Mouse (Mus musculus): ENCODE measurements around the gene Dpp4. TPM values are rescaled to one million over a fixed set of nuclear protein-coding genes. Genes with fewer than 3 reads are reported as not detected.

Dpp4 gene
- polyA plus RNA-seq, 1 experiment: 23.5 TPM

GRCm38 (mm10) chr2:62425941-62426340 lies 13.9 kb upstream of the Dpp4 start:
- no peak overlapping the region for H3K27ac ChIP-seq (ENCODE audit: control insufficient read depth, insufficient read depth, low read length)
- no peaks in the 10 kb centered on the region for H3K4me1 ChIP-seq (replicated peaks; ENCODE audit: control insufficient read depth, insufficient read depth, low read length)
- no peak overlapping the region for H3K4me3 ChIP-seq (ENCODE audit: control insufficient read depth, insufficient read depth, low read length)
- no peak for DNase-seq
- 89% methylated on average over 3 of the region's 3 CpGs for WGBS
- no peak for TF ChIP-seq POLR2A (IDR thresholded peaks at IDR 0.05; ENCODE audit: control insufficient read depth, extremely low read depth, insufficient read depth, low read length, poor library complexity)
- TF ChIP-seq CTCF (IDR thresholded peaks at IDR 0.05; ENCODE audit: borderline replicate concordance, control insufficient read depth, extremely low read depth, insufficient read depth, low read length, poor library complexity): no peak
- no peaks in the 10 kb centered on the region for H3K27me3 ChIP-seq (ENCODE audit: control insufficient read depth, insufficient read depth, low read length)
- no peaks in the 10 kb centered on the region for H3K36me3 ChIP-seq (ENCODE audit: control insufficient read depth, insufficient read depth, low read length)

GRCm38 (mm10) chr2:62423343-62423776 lies 11.3 kb upstream of the Dpp4 start:
- TF ChIP-seq POLR2A (IDR thresholded peaks at IDR 0.05; ENCODE audit: control insufficient read depth, extremely low read depth, insufficient read depth, low read length, poor library complexity) (no peak), CTCF (IDR thresholded peaks at IDR 0.05; ENCODE audit: borderline replicate concordance, control insufficient read depth, extremely low read depth, insufficient read depth, low read length, poor library complexity) (no peak)
- H3K27me3 ChIP-seq (ENCODE audit: control insufficient read depth, insufficient read depth, low read length): no peaks in the 10 kb centered on the region
- H3K27ac ChIP-seq (ENCODE audit: control insufficient read depth, insufficient read depth, low read length): no peak overlapping the region
- no peaks in the 10 kb centered on the region for H3K36me3 ChIP-seq (ENCODE audit: control insufficient read depth, insufficient read depth, low read length)
- DNase-seq: no peak
- H3K4me3 ChIP-seq (ENCODE audit: control insufficient read depth, insufficient read depth, low read length): no peak overlapping the region
- no peaks in the 10 kb centered on the region for H3K4me1 ChIP-seq (replicated peaks; ENCODE audit: control insufficient read depth, insufficient read depth, low read length)
- WGBS: 90% methylated on average over 4 of the region's 4 CpGs

- WGBS: 88% methylated on average over 6 of the region's 6 CpGs
- Histone ChIP-seq H3K4me3 (ENCODE audit: control insufficient read depth, insufficient read depth, low read length) (no peak overlapping the region), H3K36me3 (ENCODE audit: control insufficient read depth, insufficient read depth, low read length) (no peaks in the 10 kb centered on the region), H3K27me3 (ENCODE audit: control insufficient read depth, insufficient read depth, low read length) (no peaks in the 10 kb centered on the region), H3K4me1 (replicated peaks; ENCODE audit: control insufficient read depth, insufficient read depth, low read length) (no peaks in the 10 kb centered on the region), H3K27ac (ENCODE audit: control insufficient read depth, insufficient read depth, low read length) (no peak overlapping the region)
- DNase-seq: no peak
- TF ChIP-seq CTCF (IDR thresholded peaks at IDR 0.05; ENCODE audit: borderline replicate concordance, control insufficient read depth, extremely low read depth, insufficient read depth, low read length, poor library complexity) (no peak), POLR2A (IDR thresholded peaks at IDR 0.05; ENCODE audit: control insufficient read depth, extremely low read depth, insufficient read depth, low read length, poor library complexity) (no peak)
Observed at GRCm38 (mm10) chr2:62422515-62423342, 10.7 kb upstream of the Dpp4 start.

- WGBS: 97% methylated on average over 4 of the region's 4 CpGs
- Histone ChIP-seq H3K4me1 (replicated peaks; ENCODE audit: control insufficient read depth, insufficient read depth, low read length) (no peaks in the 10 kb centered on the region), H3K27me3 (ENCODE audit: control insufficient read depth, insufficient read depth, low read length) (no peaks in the 10 kb centered on the region), H3K4me3 (ENCODE audit: control insufficient read depth, insufficient read depth, low read length) (no peak overlapping the region), H3K27ac (ENCODE audit: control insufficient read depth, insufficient read depth, low read length) (no peak overlapping the region), H3K36me3 (ENCODE audit: control insufficient read depth, insufficient read depth, low read length) (no peaks in the 10 kb centered on the region)
- no peak for DNase-seq
- TF ChIP-seq POLR2A (IDR thresholded peaks at IDR 0.05; ENCODE audit: control insufficient read depth, extremely low read depth, insufficient read depth, low read length, poor library complexity): no peak
- no peak for TF ChIP-seq CTCF (IDR thresholded peaks at IDR 0.05; ENCODE audit: borderline replicate concordance, control insufficient read depth, extremely low read depth, insufficient read depth, low read length, poor library complexity)
Observed at GRCm38 (mm10) chr2:62421229-62421628, 9.2 kb upstream of the Dpp4 start.

- no peak for TF ChIP-seq POLR2A (IDR thresholded peaks at IDR 0.05; ENCODE audit: control insufficient read depth, extremely low read depth, insufficient read depth, low read length, poor library complexity)
- no peak for TF ChIP-seq CTCF (IDR thresholded peaks at IDR 0.05; ENCODE audit: borderline replicate concordance, control insufficient read depth, extremely low read depth, insufficient read depth, low read length, poor library complexity)
- WGBS: 88% methylated on average over 3 of the region's 3 CpGs
- H3K27me3 ChIP-seq (ENCODE audit: control insufficient read depth, insufficient read depth, low read length): no peaks in the 10 kb centered on the region
- H3K36me3 ChIP-seq (ENCODE audit: control insufficient read depth, insufficient read depth, low read length): no peaks in the 10 kb centered on the region
- no peaks in the 10 kb centered on the region for H3K4me1 ChIP-seq (replicated peaks; ENCODE audit: control insufficient read depth, insufficient read depth, low read length)
- DNase-seq: no peak
- H3K4me3 ChIP-seq (ENCODE audit: control insufficient read depth, insufficient read depth, low read length): no peak overlapping the region
- no peak overlapping the region for H3K27ac ChIP-seq (ENCODE audit: control insufficient read depth, insufficient read depth, low read length)
Observed at GRCm38 (mm10) chr2:62420045-62420444, 8.0 kb upstream of the Dpp4 start.

- H3K4me1 ChIP-seq (replicated peaks; ENCODE audit: control insufficient read depth, insufficient read depth, low read length): no peaks in the 10 kb centered on the region
- no peak overlapping the region for H3K27ac ChIP-seq (ENCODE audit: control insufficient read depth, insufficient read depth, low read length)
- no peak for DNase-seq
- no peak overlapping the region for H3K4me3 ChIP-seq (ENCODE audit: control insufficient read depth, insufficient read depth, low read length)
- TF ChIP-seq POLR2A (IDR thresholded peaks at IDR 0.05; ENCODE audit: control insufficient read depth, extremely low read depth, insufficient read depth, low read length, poor library complexity): no peak
- no peak for TF ChIP-seq CTCF (IDR thresholded peaks at IDR 0.05; ENCODE audit: borderline replicate concordance, control insufficient read depth, extremely low read depth, insufficient read depth, low read length, poor library complexity)
- H3K36me3 ChIP-seq (ENCODE audit: control insufficient read depth, insufficient read depth, low read length): no peaks in the 10 kb centered on the region
- 86% methylated on average over 1 of the region's 1 CpGs for WGBS
- no peaks in the 10 kb centered on the region for H3K27me3 ChIP-seq (ENCODE audit: control insufficient read depth, insufficient read depth, low read length)
Observed at GRCm38 (mm10) chr2:62417233-62417632, 5.2 kb upstream of the Dpp4 start.

All from thymus, adult 2 months (tissue).